Mouse (Mus musculus): ENCODE measurements around the gene Nudt8. TPM values are rescaled to one million over a fixed set of nuclear protein-coding genes. Genes with fewer than 3 reads are reported as not detected.

Nudt8 gene
- total and polyA plus RNA-seq, 2 experiments from 2014 or later = 25.9 to 29.1 TPM

DNA sequence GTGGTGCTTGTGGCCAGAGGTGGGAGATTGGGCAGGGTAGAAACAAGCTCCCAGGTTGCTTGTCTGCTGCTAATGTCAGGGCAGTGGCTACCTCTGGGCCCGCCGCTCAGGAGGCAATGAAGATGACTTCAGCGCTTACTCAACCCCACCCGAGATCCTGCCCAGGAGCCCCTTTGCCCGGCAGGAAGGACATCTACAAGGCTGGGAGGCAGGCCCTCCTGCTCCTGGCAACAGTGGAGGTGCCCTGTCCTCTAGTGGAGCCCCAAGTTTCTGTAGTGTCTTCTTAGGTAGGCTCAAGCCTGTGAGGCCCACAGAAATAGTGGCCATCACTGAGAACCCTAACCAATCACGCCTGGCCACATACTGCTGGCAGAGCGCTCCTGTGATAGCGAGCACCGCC, 4.7 kb downstream of the Nudt8 start:
- WGBS = 87% methylated on average over 9 of the region's 9 CpGs
- H3K27me3 ChIP-seq (ENCODE audit: insufficient read depth, low read length) = no peaks in the 10 kb centered on the region
- H3K4me3 ChIP-seq (ENCODE audit: low read length) = no peak overlapping the region
- peaks cover 43% of the 10 kb centered on the region for H3K36me3 ChIP-seq (ENCODE audit: insufficient read depth, low read length)
- H3K27ac ChIP-seq = no peak overlapping the region
- H3K4me2 ChIP-seq (ENCODE audit: low read depth, low read length) = no peak overlapping the region
- H3K9ac ChIP-seq (replicated peaks; ENCODE audit: low read length) = no peak overlapping the region
- peaks cover 9% of the 10 kb centered on the region; the same call in 1 of the 2 replicates for H3K4me1 ChIP-seq (ENCODE audit: insufficient read depth, low read length)
- DNase-seq (ENCODE audit: low spot score) (no peak), ATAC-seq (no peak)
- TF ChIP-seq CTCF (IDR thresholded peaks at IDR 0.05; ENCODE audit: low read depth) = no peak
- H3K9me3 ChIP-seq (ENCODE audit: low read length) = no peaks in the 10 kb centered on the region

DNA sequence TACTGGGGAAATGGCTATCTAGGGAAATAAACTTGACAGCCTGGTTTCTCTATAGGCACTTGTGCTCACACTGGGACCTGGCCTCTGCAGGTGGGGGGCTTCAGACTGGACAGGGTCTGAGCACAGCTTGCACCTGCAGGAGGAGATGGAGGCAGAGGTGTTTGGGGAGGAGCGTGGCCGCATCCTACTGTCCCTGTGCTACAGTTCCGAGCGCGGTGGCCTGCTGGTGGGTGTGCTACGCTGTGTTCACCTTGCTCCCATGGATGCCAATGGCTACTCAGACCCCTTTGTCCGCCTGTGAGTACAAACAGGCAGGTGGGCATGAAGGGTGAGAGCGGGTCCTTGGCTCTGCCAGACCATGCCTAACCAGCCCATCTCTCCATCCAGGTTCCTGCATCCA, 5.6 kb downstream of the Nudt8 start:
- TF ChIP-seq CTCF (IDR thresholded peaks at IDR 0.05; ENCODE audit: low read depth) = no peak
- no peaks in the 10 kb centered on the region for H3K27me3 ChIP-seq (ENCODE audit: insufficient read depth, low read length)
- WGBS = 97% methylated on average over 8 of the region's 8 CpGs

DNA sequence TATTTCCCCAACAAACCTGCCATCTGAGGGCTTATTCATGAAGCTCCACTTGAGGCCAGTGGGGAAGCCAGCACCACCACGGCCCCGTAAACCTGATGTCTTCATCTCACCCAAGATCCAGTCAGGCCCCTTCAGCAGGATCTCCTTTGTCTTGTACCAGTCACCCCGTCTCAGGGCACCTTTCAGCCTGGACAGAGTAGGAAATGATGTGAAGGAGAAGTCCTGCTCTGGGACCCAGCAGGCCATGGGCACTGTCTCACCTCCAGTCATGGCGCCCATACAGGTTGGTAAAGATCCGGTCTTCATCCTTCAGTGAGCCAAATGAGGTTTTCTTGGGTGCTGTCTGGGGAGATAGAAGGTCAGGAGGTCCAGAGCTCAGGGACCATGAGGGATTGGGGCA, 10.7 kb downstream of the Nudt8 start:
- H3K27ac ChIP-seq = no peak overlapping the region
- no peaks in the 10 kb centered on the region for H3K27me3 ChIP-seq (ENCODE audit: insufficient read depth, low read length)
- peaks cover 6% of the 10 kb centered on the region for H3K4me1 ChIP-seq (ENCODE audit: insufficient read depth, low read length)
- no peaks in the 10 kb centered on the region for H3K9me3 ChIP-seq (ENCODE audit: low read length)
- ATAC-seq = no peak
- H3K4me2 ChIP-seq (ENCODE audit: low read depth, low read length) = no peak overlapping the region
- WGBS = 94% methylated on average over 5 of the region's 5 CpGs
- peaks cover 40% of the 10 kb centered on the region for H3K36me3 ChIP-seq (ENCODE audit: insufficient read depth, low read length)
- no peak for DNase-seq (ENCODE audit: low spot score)
- no peak overlapping the region for H3K4me3 ChIP-seq (ENCODE audit: low read length)
- no peak for TF ChIP-seq CTCF (IDR thresholded peaks at IDR 0.05; ENCODE audit: low read depth)
- no peak overlapping the region for H3K9ac ChIP-seq (replicated peaks; ENCODE audit: low read length)

More for the DNA sequence above, 5.6 kb downstream of the Nudt8 start:
- H3K4me1 ChIP-seq (ENCODE audit: insufficient read depth, low read length) = peaks cover 7% of the 10 kb centered on the region; the same call in 1 of the 2 replicates
- peaks cover 44% of the 10 kb centered on the region for H3K36me3 ChIP-seq (ENCODE audit: insufficient read depth, low read length)
- no peak overlapping the region for H3K4me2 ChIP-seq (ENCODE audit: low read depth, low read length)
- no peaks in the 10 kb centered on the region for H3K9me3 ChIP-seq (ENCODE audit: low read length)
- no peak overlapping the region for H3K27ac ChIP-seq
- DNase-seq (ENCODE audit: low spot score) (no peak), ATAC-seq (no peak)
- no peak overlapping the region for H3K9ac ChIP-seq (replicated peaks; ENCODE audit: low read length)
- H3K4me3 ChIP-seq (ENCODE audit: low read length) = no peak overlapping the region

DNA sequence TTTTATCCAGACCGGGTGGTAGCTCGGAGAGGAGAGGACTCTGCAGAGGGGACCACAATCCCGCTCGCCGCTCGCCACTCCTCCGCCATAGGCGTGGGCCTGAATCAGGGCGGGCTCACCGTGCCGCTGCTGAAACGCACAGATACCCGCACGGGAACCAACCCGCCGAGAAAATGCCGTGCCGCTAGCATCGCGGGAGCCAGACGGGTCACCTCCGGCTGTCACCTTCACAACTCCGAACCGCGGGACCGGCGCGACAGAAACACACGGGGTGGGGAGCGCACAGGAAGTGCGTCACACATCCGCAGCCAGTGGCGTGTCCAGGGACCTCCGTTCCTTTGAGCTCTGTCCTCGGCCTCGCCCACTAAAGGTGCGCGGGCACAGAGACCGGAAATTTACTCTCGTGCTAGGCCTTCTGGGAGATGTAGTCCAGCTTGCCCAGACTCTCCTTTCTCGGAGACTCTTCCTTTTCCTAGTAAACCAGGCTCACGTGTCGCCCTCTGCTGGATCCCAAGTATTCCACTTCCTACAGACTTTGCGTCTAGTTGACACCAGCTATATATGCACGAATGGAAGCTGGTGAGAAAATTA, 12.1 kb downstream of the Nudt8 start, which contains the start of gene Ndufv1:
Gene Ndufv1, minus strand, starts transcription at position 375 of the 591 bp plus-strand sequence.
- Histone ChIP-seq H3K27me3 (ENCODE audit: insufficient read depth, low read length) (no peaks in the 10 kb centered on the region), H3K27ac (peak within 1 kb of the TSS; percentile 82; the same call in 1 of the 2 replicates), H3K9me3 (ENCODE audit: low read length) (no peaks in the 10 kb centered on the region), H3K4me1 (ENCODE audit: insufficient read depth, low read length) (peaks cover 6% of the 10 kb centered on the region), H3K4me2 (ENCODE audit: low read depth, low read length) (peak within 1 kb of the TSS; percentile 78), H3K9ac (replicated peaks; ENCODE audit: low read length) (peak within 1 kb of the TSS; percentile 85), H3K4me3 (ENCODE audit: low read length) (peak within 1 kb of the TSS; percentile 90), H3K36me3 (ENCODE audit: insufficient read depth, low read length) (peaks cover 26% of the 10 kb centered on the region)
- 1% methylated on average over 45 of the region's 45 CpGs for WGBS
- DNase-seq (ENCODE audit: low spot score) = peak; percentile 99
- peak; percentile 99 for ATAC-seq
- TF ChIP-seq CTCF (IDR thresholded peaks at IDR 0.05; ENCODE audit: low read depth) = peak; percentile 92

DNA sequence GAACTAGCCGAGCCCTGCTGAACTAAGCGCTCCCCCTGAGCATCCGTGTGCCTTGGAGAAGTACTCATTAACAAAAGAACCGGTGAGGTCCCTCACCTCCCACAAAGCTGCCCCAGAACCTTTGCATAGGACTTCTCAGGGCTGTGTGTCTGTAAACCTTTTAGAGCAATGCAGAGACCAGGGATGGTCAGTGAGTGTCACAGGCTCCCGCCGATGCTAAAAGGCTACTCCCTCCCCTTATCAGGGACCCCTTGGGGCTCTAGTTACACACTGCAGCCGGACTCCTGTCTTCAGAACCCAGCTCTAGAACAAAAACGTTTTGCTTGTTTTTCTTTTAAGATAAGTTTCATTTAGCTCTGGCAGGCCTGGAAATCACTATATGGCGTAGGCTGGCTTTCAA, 12.7 kb downstream of the Nudt8 start:
- Histone ChIP-seq H3K9ac (replicated peaks; ENCODE audit: low read length) (peak overlapping the region; percentile 33; the same call in 1 of the 2 replicates), H3K9me3 (ENCODE audit: low read length) (no peaks in the 10 kb centered on the region)

DNA sequence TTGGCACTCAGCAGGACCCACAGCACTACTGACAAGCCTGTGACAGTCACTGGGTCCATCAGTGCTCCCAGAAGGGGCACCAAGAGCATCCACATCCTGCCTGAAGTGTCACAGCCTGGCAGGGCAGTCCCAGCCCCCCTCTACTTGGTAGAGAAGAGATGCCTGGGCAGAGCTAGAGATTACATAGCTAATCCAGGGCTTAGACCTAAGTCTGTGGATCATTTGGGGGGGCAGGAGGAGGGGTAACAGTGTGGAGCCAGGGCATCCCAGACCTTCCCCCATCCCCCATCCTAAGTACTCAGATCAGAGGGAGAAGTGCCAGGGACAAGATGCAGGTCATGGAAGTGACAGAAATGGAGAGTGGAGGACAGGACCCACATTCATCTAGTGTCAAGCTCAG, 14.4 kb downstream of the Nudt8 start:
- Histone ChIP-seq H3K9ac (replicated peaks; ENCODE audit: low read length) (no peak overlapping the region), H3K9me3 (ENCODE audit: low read length) (no peaks in the 10 kb centered on the region), H3K4me1 (ENCODE audit: insufficient read depth, low read length) (peaks cover 6% of the 10 kb centered on the region), H3K27ac (no peak overlapping the region), H3K27me3 (ENCODE audit: insufficient read depth, low read length) (no peaks in the 10 kb centered on the region), H3K4me2 (ENCODE audit: low read depth, low read length) (no peak overlapping the region), H3K36me3 (ENCODE audit: insufficient read depth, low read length) (peaks cover 4% of the 10 kb centered on the region; the same call in 1 of the 2 replicates), H3K4me3 (ENCODE audit: low read length) (no peak overlapping the region)
- ATAC-seq = no peak
- TF ChIP-seq CTCF (IDR thresholded peaks at IDR 0.05; ENCODE audit: low read depth) = no peak
- no peak for DNase-seq (ENCODE audit: low spot score)

More for the DNA sequence above, 12.7 kb downstream of the Nudt8 start:
- Histone ChIP-seq H3K36me3 (ENCODE audit: insufficient read depth, low read length) (peaks cover 21% of the 10 kb centered on the region), H3K4me1 (ENCODE audit: insufficient read depth, low read length) (peaks cover 6% of the 10 kb centered on the region), H3K4me2 (ENCODE audit: low read depth, low read length) (peak overlapping the region; percentile 78), H3K4me3 (ENCODE audit: low read length) (peak overlapping the region; percentile 90), H3K27me3 (ENCODE audit: insufficient read depth, low read length) (no peaks in the 10 kb centered on the region), H3K27ac (no peak overlapping the region)
- WGBS = 23% methylated on average over 9 of the region's 9 CpGs
- no peak for TF ChIP-seq CTCF (IDR thresholded peaks at IDR 0.05; ENCODE audit: low read depth)
- DNase-seq (ENCODE audit: low spot score) (no peak), ATAC-seq (no peak)

DNA sequence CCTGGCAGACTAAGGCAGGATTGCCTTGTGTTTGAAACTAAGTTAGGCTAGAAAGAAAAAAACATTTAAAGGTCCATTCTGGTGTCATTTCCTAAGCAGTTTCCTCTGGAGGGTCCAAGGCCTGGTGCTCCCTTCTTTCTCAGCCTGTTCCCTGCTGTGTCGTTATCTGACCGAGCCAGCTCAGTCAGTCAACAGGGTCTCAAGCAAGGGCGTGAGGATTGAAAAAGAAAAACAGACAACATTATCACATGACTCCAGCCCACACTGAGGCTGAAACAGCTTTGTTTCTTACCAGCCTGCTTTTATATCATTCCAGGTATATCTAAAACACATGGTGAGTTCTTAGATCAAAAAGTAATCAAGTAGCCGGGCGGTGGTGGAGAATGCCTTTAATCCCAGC, 15.3 kb downstream of the Nudt8 start:
- H3K4me3 ChIP-seq (ENCODE audit: low read length) = no peak overlapping the region
- no peak for ATAC-seq
- 63% methylated on average over 5 of the region's 5 CpGs for WGBS
- no peak for TF ChIP-seq CTCF (IDR thresholded peaks at IDR 0.05; ENCODE audit: low read depth)
- no peaks in the 10 kb centered on the region for H3K27me3 ChIP-seq (ENCODE audit: insufficient read depth, low read length)
- no peaks in the 10 kb centered on the region for H3K36me3 ChIP-seq (ENCODE audit: insufficient read depth, low read length)
- no peak overlapping the region for H3K4me2 ChIP-seq (ENCODE audit: low read depth, low read length)
- DNase-seq (ENCODE audit: low spot score) = no peak
- no peaks in the 10 kb centered on the region for H3K9me3 ChIP-seq (ENCODE audit: low read length)
- peaks cover 6% of the 10 kb centered on the region for H3K4me1 ChIP-seq (ENCODE audit: insufficient read depth, low read length)
- no peak overlapping the region for H3K9ac ChIP-seq (replicated peaks; ENCODE audit: low read length)
- H3K27ac ChIP-seq = no peak overlapping the region
